Mouse (Mus musculus) testis, adult 2 months (tissue): ENCODE measurements around the gene Ptprf.

Experiments
- CTCF ChIP-seq: fragments of 200-500 bp; IDR thresholded peaks from 2 replicates; pipeline ENCODE4 v1.5.1; 2012; ENCODE audit warnings: low read depth, mild to moderate bottlenecking, inconsistent platforms, low read length, moderate library complexity; ENCODE audit not compliant: control insufficient read depth, insufficient read depth, insufficient replicate concordance
- POLR2A ChIP-seq: fragments of 200-500 bp; IDR thresholded peaks from 2 replicates; pipeline ENCODE4 v1.6.1; 2012; ENCODE audit warnings: low read depth, mild to moderate bottlenecking, inconsistent platforms, low read length, moderate library complexity; ENCODE audit not compliant: control insufficient read depth

DNA sequence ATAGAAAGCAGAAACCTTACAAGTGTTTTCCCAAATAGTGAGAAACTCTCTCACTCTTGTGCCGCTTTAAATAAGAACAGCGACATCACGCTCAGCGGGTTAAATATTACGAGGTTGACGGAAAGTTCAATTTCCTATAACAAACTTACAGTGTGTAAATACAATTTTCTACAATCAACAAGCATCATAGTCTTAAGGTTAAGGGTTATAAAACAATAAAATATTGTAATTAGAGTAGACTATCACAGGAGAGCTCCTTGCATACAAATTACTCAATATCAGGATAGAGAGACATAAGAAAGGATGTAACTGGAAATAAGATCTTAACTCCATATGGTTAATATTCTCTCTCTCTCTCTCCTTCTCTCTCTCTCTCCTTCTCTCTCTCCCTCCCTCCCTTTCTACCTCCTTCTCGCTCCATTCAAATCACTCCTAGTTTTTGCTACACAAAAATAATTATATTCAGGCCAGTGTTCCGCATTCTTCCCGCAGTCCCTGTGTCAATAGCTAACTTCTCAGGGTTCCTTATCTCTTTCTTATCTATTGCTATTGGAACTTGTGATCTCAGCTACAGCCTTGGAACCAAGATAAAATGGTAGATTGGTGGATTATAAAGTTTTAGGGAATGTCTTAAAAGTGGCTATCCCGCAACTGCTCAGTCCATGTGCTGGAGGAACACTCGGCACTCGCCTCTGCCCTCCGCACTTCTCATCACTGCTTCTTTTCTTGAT, 16.5 kb upstream of the Ptprf start:
- TF ChIP-seq CTCF, result no peak
- no peak for TF ChIP-seq POLR2A
